Mouse (Mus musculus): ENCODE data around the gene Tspan4. TPM values are rescaled to one million over a fixed set of nuclear protein-coding genes. Genes with fewer than 3 reads are reported as not detected.
A peak's percentile ranks its signal among the peaks of the same experiment; 100 is the strongest.
"Not testable (repeated sequence)": the region's sequence is repeated elsewhere in the genome, so short reads cannot be mapped to it uniquely, and the experiment has no call there.

Tspan4 gene
- polyA plus RNA-seq, 1 experiment from 2014 or later, result 39.7 TPM

- 12% methylated on average over 12 of the region's 12 CpGs for WGBS
- peak overlapping the region; percentile 46 for H3K4me3 ChIP-seq (ENCODE audit: low read depth, low read length)
- no peak overlapping the region for H3K27ac ChIP-seq (ENCODE audit: low read depth, low read length)
- H3K4me1 ChIP-seq (replicated peaks; ENCODE audit: control insufficient read depth, insufficient read depth, low read length), result peaks cover 2% of the 10 kb centered on the region; the same call in 1 of the 2 replicates
- no peak for ATAC-seq
- peaks cover 19% of the 10 kb centered on the region for H3K36me3 ChIP-seq (ENCODE audit: control insufficient read depth, insufficient read depth)
- peak overlapping the region; percentile 81 for H3K4me2 ChIP-seq (replicated peaks; ENCODE audit: low read depth)
- H3K9me3 ChIP-seq (ENCODE audit: control insufficient read depth), result no peaks in the 10 kb centered on the region
- TF ChIP-seq CTCF (IDR thresholded peaks at IDR 0.05; ENCODE audit: low read depth), result peak; percentile 69
- peak overlapping the region; percentile 51 for H3K9ac ChIP-seq (ENCODE audit: low read depth, low read length)
- H3K27me3 ChIP-seq (replicated peaks; ENCODE audit: control insufficient read depth, insufficient read depth, low read length), result no peaks in the 10 kb centered on the region
Measured at GRCm38 (mm10) chr7:141443081-141443821, 31.8 kb upstream of the Tspan4 start.

GRCm38 (mm10) chr7:141443828-141444237, 31.2 kb upstream of the Tspan4 start, which contains the start of gene Pidd1:
TSS of gene Pidd1 (minus strand) at chr7:141444025.
- TF ChIP-seq CTCF (IDR thresholded peaks at IDR 0.05; ENCODE audit: low read depth), result no peak
- WGBS, result 0% methylated on average over 25 of the region's 25 CpGs
- H3K4me3 ChIP-seq (ENCODE audit: low read depth, low read length), result peak within 1 kb of the TSS; percentile 46
- H3K4me2 ChIP-seq (replicated peaks; ENCODE audit: low read depth), result peak within 1 kb of the TSS; percentile 81
- no peaks in the 10 kb centered on the region for H3K27me3 ChIP-seq (replicated peaks; ENCODE audit: control insufficient read depth, insufficient read depth, low read length)
- H3K4me1 ChIP-seq (replicated peaks; ENCODE audit: control insufficient read depth, insufficient read depth, low read length), result peaks cover 8% of the 10 kb centered on the region
- peak; percentile 52 for ATAC-seq
- H3K9ac ChIP-seq (ENCODE audit: low read depth, low read length), result peak within 1 kb of the TSS; percentile 51
- no peaks in the 10 kb centered on the region for H3K9me3 ChIP-seq (ENCODE audit: control insufficient read depth)
- H3K27ac ChIP-seq (ENCODE audit: low read depth, low read length), result 0 out of 2 replicates have a peak within 1 kb of the TSS, but pooled peaks have one; percentile 46
- H3K36me3 ChIP-seq (ENCODE audit: control insufficient read depth, insufficient read depth), result peaks cover 21% of the 10 kb centered on the region

DNA sequence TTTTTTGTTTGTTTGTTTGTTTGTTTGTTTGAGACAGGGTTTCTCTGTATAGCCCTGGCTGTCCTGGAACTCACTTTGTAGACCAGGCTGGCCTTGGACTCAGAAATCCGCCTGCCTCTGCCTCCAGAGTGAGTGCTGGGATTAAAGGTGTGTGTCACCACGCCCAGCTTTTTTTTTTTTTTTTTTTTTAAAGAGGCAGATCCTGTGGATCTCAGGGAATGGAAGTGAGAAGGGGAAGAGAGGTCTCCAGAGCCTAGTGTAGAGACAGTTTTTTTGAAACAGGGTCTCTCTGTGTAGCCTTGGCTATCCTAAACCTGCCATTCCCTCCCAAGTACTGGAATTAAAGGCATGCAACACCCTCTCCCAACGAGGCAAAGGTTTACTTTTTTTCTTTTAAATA, 28.7 kb upstream of the Tspan4 start:
- not testable (repeated sequence) for H3K9ac ChIP-seq (ENCODE audit: low read depth, low read length); H3K27me3 ChIP-seq (replicated peaks; ENCODE audit: control insufficient read depth, insufficient read depth, low read length); H3K27ac ChIP-seq (ENCODE audit: low read depth, low read length); H3K4me1 ChIP-seq (replicated peaks; ENCODE audit: control insufficient read depth, insufficient read depth, low read length); H3K9me3 ChIP-seq (ENCODE audit: control insufficient read depth); H3K4me3 ChIP-seq (ENCODE audit: low read depth, low read length); ATAC-seq; H3K4me2 ChIP-seq (replicated peaks; ENCODE audit: low read depth)
- 75% methylated on average over 3 of the region's 3 CpGs for WGBS
- peaks cover 22% of the 10 kb centered on the region for H3K36me3 ChIP-seq (ENCODE audit: control insufficient read depth, insufficient read depth)

DNA sequence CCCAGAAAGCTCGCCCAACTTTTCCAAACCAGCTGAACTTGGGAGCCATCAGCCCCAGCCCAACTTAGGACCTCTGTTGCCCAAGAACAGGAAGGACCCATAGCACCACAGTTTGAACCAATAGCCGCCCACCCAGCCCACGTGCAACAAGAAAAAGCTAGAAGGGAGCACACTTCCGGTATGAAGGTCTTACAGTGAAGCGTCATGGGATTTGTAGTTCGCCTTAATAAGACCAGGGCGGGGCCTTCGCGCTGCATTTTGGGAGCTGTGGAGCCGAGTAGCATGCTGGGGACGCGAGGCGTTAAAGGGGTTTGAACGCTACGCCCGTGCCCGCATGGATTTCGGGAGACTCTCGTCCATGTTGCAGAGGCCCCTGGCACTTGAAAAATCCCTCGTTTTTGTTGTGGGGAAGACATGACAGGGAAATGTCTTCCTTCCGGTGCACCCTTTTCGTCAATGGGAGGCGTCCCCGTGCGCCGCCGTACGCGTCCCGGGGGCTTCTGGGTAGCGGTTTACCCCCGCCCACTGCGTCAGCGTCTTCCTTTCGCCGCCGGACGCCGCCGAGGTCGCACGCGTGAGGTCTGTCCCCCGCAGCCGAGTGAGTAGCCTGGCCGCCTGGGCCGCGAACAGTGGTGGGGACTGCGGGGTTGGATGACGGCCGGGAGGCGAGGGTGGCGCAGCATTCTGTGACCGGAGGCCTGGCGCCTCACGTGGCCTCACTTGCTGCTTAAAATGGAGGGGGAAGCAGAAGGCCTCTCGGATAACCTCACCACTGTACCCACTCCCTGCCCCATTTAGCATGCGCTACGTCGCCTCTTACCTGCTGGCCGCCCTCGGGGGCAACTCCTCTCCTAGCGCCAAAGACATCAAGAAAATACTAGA, 27.7 kb upstream of the Tspan4 start, which contains the start of gene Rplp2:
Rplp2 (plus strand) TSS at position 261 of the 882 bp plus-strand sequence.
- peak; percentile 19; the same call in 1 of the 2 replicates for TF ChIP-seq CTCF (IDR thresholded peaks at IDR 0.05; ENCODE audit: low read depth)
- peak; percentile 87 for ATAC-seq
- no peaks in the 10 kb centered on the region for H3K9me3 ChIP-seq (ENCODE audit: control insufficient read depth)
- no peaks in the 10 kb centered on the region for H3K27me3 ChIP-seq (replicated peaks; ENCODE audit: control insufficient read depth, insufficient read depth, low read length)
- H3K4me3 ChIP-seq (ENCODE audit: low read depth, low read length), result peak within 1 kb of the TSS; percentile 82
- peaks cover 9% of the 10 kb centered on the region for H3K4me1 ChIP-seq (replicated peaks; ENCODE audit: control insufficient read depth, insufficient read depth, low read length)
- H3K27ac ChIP-seq (ENCODE audit: low read depth, low read length), result peak within 1 kb of the TSS; percentile 60
- H3K4me2 ChIP-seq (replicated peaks; ENCODE audit: low read depth), result peak within 1 kb of the TSS; percentile 76
- peaks cover 31% of the 10 kb centered on the region for H3K36me3 ChIP-seq (ENCODE audit: control insufficient read depth, insufficient read depth)
- H3K9ac ChIP-seq (ENCODE audit: low read depth, low read length), result peak within 1 kb of the TSS; percentile 78
- WGBS, result under 1% methylated on average over 63 of the region's 63 CpGs

- Histone ChIP-seq H3K36me3 (ENCODE audit: control insufficient read depth, insufficient read depth) (peaks cover 31% of the 10 kb centered on the region), H3K4me2 (replicated peaks; ENCODE audit: low read depth) (no peak overlapping the region), H3K4me1 (replicated peaks; ENCODE audit: control insufficient read depth, insufficient read depth, low read length) (peaks cover 9% of the 10 kb centered on the region), H3K27ac (ENCODE audit: low read depth, low read length) (no peak overlapping the region), H3K9ac (ENCODE audit: low read depth, low read length) (no peak overlapping the region), H3K9me3 (ENCODE audit: control insufficient read depth) (no peaks in the 10 kb centered on the region), H3K27me3 (replicated peaks; ENCODE audit: control insufficient read depth, insufficient read depth, low read length) (no peaks in the 10 kb centered on the region), H3K4me3 (ENCODE audit: low read depth, low read length) (no peak overlapping the region)
- TF ChIP-seq CTCF (IDR thresholded peaks at IDR 0.05; ENCODE audit: low read depth), result no peak
- ATAC-seq, result no peak
Measured at GRCm38 (mm10) chr7:141451928-141452327, 23.1 kb upstream of the Tspan4 start.

- H3K27me3 ChIP-seq (replicated peaks; ENCODE audit: control insufficient read depth, insufficient read depth, low read length), result no peaks in the 10 kb centered on the region
- no peak for TF ChIP-seq CTCF (IDR thresholded peaks at IDR 0.05; ENCODE audit: low read depth)
- no peak overlapping the region for H3K4me2 ChIP-seq (replicated peaks; ENCODE audit: low read depth)
- WGBS, result 66% methylated on average over 2 of the region's 2 CpGs
- H3K9ac ChIP-seq (ENCODE audit: low read depth, low read length), result no peak overlapping the region
- peaks cover 3% of the 10 kb centered on the region for H3K4me1 ChIP-seq (replicated peaks; ENCODE audit: control insufficient read depth, insufficient read depth, low read length)
- H3K4me3 ChIP-seq (ENCODE audit: low read depth, low read length), result no peak overlapping the region
- peaks cover 39% of the 10 kb centered on the region for H3K36me3 ChIP-seq (ENCODE audit: control insufficient read depth, insufficient read depth)
- no peak for ATAC-seq
- no peaks in the 10 kb centered on the region for H3K9me3 ChIP-seq (ENCODE audit: control insufficient read depth)
- H3K27ac ChIP-seq (ENCODE audit: low read depth, low read length), result no peak overlapping the region
Measured at GRCm38 (mm10) chr7:141453636-141454035, 21.4 kb upstream of the Tspan4 start.
